Mouse (Mus musculus) embryonic facial prominence, embryonic 11.5 days (tissue): ENCODE measurements around the gene Aoc1. TPM values are rescaled to one million over a fixed set of nuclear protein-coding genes. Genes with fewer than 3 reads are reported as not detected.
"Not testable (repeated sequence)": the region's sequence is repeated elsewhere in the genome, so short reads cannot be mapped to it uniquely, and the experiment has no call there.

Experiments used
- ATAC-seq: fragments of 200-750 bp; cut with Nextera tagmentation; replicated peaks from 2 replicates; pipeline ENCODE4 v1.8.0; 2017; ENCODE audit warnings: low read depth; ENCODE audit not compliant: insufficient number of reproducible peaks, low FRiP score, low TSS enrichment
- DNase-seq: peaks from one replicate; pipeline ENCODE4 v3.0.0-alpha.2; 2015; ENCODE audit warnings: low spot score
- H3K27ac ChIP-seq: fragments of 300-500 bp; sonication (generic); replicated peaks from 2 replicates; pipeline ENCODE4 v1.5.1; 2014; ENCODE audit warnings: mild to moderate bottlenecking, low read depth, low read length, control low read depth
- H3K27me3 ChIP-seq: fragments of 300-500 bp; sonication (generic); 2 replicates; pipeline ENCODE4 v1.6.1; 2014; ENCODE audit warnings: mild to moderate bottlenecking, low read length, moderate library complexity, mixed read lengths; ENCODE audit not compliant: control insufficient read depth, insufficient read depth
- H3K36me3 ChIP-seq: fragments of 300-500 bp; sonication (generic); replicated peaks from 2 replicates; pipeline ENCODE4 v1.6.1; 2014; ENCODE audit warnings: low read depth, mild to moderate bottlenecking, low read length, moderate library complexity, mixed read lengths; ENCODE audit not compliant: control insufficient read depth, insufficient read depth
- H3K4me1 ChIP-seq: fragments of 300-500 bp; sonication (generic); 2 replicates; pipeline ENCODE4 v1.6.1; 2014; ENCODE audit warnings: low read length, mixed read lengths; ENCODE audit not compliant: control insufficient read depth, insufficient read depth
- H3K4me2 ChIP-seq: fragments of 300-500 bp; sonication (generic); 2 replicates; pipeline ENCODE4 v1.6.1; 2014; ENCODE audit warnings: low read depth, mild to moderate bottlenecking, control low read depth, low read length, moderate library complexity
- H3K4me3 ChIP-seq: fragments of 300-500 bp; sonication (generic); 2 replicates; pipeline ENCODE4 v1.5.1; 2014; ENCODE audit warnings: low read depth, low read length, control low read depth
- H3K9ac ChIP-seq: fragments of 300-500 bp; sonication (generic); replicated peaks from 2 replicates; pipeline ENCODE4 v1.6.1; 2014; ENCODE audit warnings: mild to moderate bottlenecking, control low read depth, low read length
- H3K9me3 ChIP-seq: fragments of 300-500 bp; sonication (generic); replicated peaks from 2 replicates; pipeline ENCODE4 v1.6.1; 2016; ENCODE audit warnings: mild to moderate bottlenecking, low read length, inconsistent platforms, mixed read lengths; ENCODE audit not compliant: control insufficient read depth
- WGBS: fragments of 180-500 bp; shearing (Covaris S2); extraction: QIAGEN DNeasy Blood & Tissue Kit; methylation state at CpG from one replicate; pipeline ENCODE4 v1.1.7; 2014; 5-methylcytosine and 5-hydroxymethylcytosine counted together
- polyA plus RNA-seq: library from polyadenylated mRNA; unstranded; fragments of >200 nt; fragmentation: Nextera tagmentation; extraction: Ambion mirVana; gene quantifications from 2 replicates; pipeline ENCODE4 v1.2.1, GENCODE M21; 2014

The Aoc1 gene
- polyA plus RNA-seq, 1 experiment from 2014 or later: not detected

DNA sequence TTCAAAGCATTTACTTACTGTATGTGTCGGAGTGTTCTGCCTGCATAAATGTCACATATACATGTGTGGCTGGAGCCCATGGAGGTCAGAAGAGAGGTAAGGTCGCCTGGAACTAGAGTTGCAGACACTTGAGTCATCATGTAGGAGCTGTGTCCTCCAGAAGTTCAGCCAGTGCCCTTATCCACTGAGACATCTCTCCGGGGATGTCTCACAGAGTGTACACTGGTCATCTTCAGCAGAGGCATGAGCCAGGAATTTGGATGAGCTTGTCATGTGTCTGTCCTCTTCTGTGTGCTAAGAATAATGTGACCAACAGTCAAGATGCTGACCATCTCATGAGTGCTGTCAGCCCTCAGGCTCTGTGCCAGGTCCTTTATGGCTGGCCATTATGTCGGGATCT is 9.9 kb upstream of the Aoc1 start:
- no peak overlapping the region for H3K27ac ChIP-seq
- no peaks in the 10 kb centered on the region for H3K36me3 ChIP-seq
- H3K9me3 ChIP-seq: no peaks in the 10 kb centered on the region
- no peaks in the 10 kb centered on the region for H3K27me3 ChIP-seq
- no peak overlapping the region for H3K9ac ChIP-seq
- DNase-seq (no peak), ATAC-seq (no peak)
- no peak overlapping the region for H3K4me2 ChIP-seq
- H3K4me1 ChIP-seq: no peaks in the 10 kb centered on the region
- H3K4me3 ChIP-seq: no peak overlapping the region
- WGBS: 86% methylated on average over 4 of the region's 4 CpGs

DNA sequence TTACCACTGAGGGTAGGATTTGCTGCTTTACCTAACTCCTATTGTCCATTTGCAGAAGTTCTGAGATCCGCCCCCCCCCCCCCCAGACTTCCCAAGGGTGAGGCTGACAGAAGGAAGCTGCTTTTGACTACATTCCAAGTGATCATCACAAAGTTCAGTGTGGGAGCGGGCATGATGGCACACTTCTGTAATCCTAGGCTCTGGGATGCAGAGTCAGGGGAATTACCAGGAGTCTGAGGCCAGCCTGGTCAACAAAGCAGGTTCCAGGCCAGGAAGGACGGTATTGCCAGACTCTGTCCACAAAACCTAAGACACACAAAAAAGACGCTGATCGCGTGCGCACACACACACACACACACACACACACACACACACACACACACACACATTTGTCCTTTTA is 9.2 kb upstream of the Aoc1 start:
- no peak overlapping the region for H3K27ac ChIP-seq
- no peaks in the 10 kb centered on the region for H3K4me1 ChIP-seq
- H3K4me2 ChIP-seq: no peak overlapping the region
- H3K9ac ChIP-seq: no peak overlapping the region
- H3K36me3 ChIP-seq: no peaks in the 10 kb centered on the region
- H3K4me3 ChIP-seq: no peak overlapping the region
- ATAC-seq: no peak
- H3K27me3 ChIP-seq: no peaks in the 10 kb centered on the region
- H3K9me3 ChIP-seq: no peaks in the 10 kb centered on the region
- DNase-seq: no peak
- 79% methylated on average over 7 of the region's 7 CpGs for WGBS

DNA sequence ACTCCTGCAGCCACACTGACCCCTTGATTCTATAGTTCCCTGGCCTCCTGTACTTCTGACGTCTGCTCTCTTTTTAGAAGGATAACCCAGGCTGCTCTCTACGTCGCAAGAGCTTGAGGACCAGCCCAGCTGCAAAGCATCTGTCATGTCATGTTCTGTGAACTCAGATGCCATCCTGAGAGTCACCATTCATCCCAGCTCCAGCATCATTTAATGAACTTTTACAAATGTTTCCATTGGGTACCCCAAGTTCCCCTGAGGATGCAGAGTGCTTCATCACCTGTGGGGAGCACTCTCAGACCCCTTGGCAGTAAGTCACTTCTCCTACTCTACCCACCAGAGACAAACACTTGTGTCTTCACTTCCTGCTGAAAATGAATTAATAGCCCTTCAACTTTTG is 8.5 kb upstream of the Aoc1 start:
- H3K4me1 ChIP-seq: no peaks in the 10 kb centered on the region
- H3K27ac ChIP-seq: no peak overlapping the region
- no peak overlapping the region for H3K4me2 ChIP-seq
- H3K36me3 ChIP-seq: no peaks in the 10 kb centered on the region
- no peak overlapping the region for H3K4me3 ChIP-seq
- ATAC-seq (no peak), DNase-seq (no peak)
- H3K9ac ChIP-seq: no peak overlapping the region
- H3K9me3 ChIP-seq: no peaks in the 10 kb centered on the region
- H3K27me3 ChIP-seq: no peaks in the 10 kb centered on the region
- 54% methylated on average over 3 of the region's 3 CpGs for WGBS

DNA sequence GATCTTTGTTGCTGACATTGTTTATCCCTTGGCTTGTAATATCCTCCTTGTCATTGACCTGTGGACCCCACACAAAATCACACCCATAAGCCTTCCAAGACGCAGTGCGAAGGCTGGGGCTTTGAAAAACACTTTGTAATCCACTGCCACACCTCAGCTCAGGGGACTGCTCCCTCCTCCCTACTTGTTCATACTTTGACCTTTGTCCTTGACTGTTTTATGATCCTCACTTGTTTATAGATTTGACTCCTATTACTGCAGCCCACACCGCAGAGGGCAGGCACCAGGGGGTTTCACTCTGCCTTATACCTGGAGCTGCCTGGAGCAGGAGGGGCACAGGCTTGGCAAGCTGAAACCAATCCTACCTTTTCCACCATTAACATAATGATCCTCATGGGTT is 8.0 kb upstream of the Aoc1 start:
- no peak for ATAC-seq
- H3K9ac ChIP-seq: no peak overlapping the region
- no peaks in the 10 kb centered on the region for H3K36me3 ChIP-seq
- 71% methylated on average over 3 of the region's 3 CpGs for WGBS
- H3K27me3 ChIP-seq: no peaks in the 10 kb centered on the region
- no peaks in the 10 kb centered on the region for H3K4me1 ChIP-seq
- H3K4me2 ChIP-seq: no peak overlapping the region
- H3K4me3 ChIP-seq: no peak overlapping the region
- no peaks in the 10 kb centered on the region for H3K9me3 ChIP-seq
- DNase-seq: no peak
- no peak overlapping the region for H3K27ac ChIP-seq

DNA sequence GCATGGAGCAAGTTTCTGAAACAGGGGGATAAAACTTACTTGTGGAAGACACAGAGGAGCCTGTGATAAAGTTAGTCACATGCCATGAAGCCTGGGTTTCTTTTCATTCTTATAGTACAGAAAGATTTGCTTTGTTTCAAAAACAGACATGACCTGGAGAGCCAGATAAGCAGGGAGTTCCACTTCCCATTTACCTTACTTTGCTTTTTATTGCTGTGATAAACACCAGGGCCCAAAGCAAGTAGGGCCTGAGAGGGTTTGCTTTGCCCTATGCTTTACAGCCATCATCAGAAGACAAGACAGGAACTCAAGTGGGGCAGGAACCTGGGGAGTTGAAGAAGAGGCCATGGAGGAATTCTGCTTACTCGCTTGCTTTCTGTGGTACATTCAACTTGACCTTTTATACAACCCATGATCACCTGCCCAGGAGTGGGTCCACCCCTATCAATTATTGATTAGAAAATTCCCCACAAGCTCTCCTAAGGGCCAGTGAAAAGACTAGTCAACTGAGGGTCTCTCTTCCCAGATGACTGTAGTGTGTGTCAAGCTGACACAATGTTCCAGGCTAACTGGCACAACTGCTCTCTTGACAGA is 7.4 kb upstream of the Aoc1 start:
- Histone ChIP-seq H3K9ac (no peak overlapping the region), H3K27ac (no peak overlapping the region), H3K27me3 (no peaks in the 10 kb centered on the region), H3K36me3 (no peaks in the 10 kb centered on the region), H3K4me3 (no peak overlapping the region), H3K4me2 (no peak overlapping the region), H3K4me1 (no peaks in the 10 kb centered on the region), H3K9me3 (no peaks in the 10 kb centered on the region)
- ATAC-seq (no peak), DNase-seq (no peak)
- 88% methylated on average over 1 of the region's 1 CpGs for whole genome bisulfite sequencing

DNA sequence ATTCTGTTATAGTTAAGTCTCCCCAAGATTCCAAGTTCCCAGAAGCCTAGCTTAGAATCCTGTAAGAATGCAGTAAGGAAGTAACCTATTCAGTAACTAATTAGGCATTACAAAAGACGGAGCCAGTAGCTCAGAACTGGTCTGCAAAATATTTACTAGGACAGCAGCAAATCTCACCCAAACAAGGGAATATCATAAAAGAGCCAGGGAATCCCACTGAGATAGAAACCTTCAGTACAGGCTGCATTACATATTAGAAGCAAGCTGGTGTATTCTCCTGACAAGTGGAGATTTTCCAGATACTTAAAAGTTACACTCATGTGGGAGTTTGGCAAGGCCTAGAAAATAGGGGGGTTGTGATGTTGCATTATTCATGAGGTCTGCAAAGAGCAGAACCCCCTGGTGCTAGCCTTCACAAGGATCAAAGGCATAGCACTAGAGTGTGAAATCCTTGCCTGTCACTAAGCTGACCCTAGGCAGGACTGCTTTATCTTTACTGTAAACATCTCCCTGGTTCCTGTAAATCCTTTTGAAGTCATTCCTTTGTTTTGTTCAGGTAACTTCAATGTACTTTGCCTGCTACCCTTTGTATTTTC is 6.2 kb upstream of the Aoc1 start:
- H3K4me2 ChIP-seq, H3K4me1 ChIP-seq, ATAC-seq, H3K27ac ChIP-seq, H3K36me3 ChIP-seq, H3K9me3 ChIP-seq, H3K27me3 ChIP-seq, H3K4me3 ChIP-seq, H3K9ac ChIP-seq, DNase-seq: not testable (repeated sequence)
- WGBS: 19% methylated on average over 1 of the region's 1 CpGs

DNA sequence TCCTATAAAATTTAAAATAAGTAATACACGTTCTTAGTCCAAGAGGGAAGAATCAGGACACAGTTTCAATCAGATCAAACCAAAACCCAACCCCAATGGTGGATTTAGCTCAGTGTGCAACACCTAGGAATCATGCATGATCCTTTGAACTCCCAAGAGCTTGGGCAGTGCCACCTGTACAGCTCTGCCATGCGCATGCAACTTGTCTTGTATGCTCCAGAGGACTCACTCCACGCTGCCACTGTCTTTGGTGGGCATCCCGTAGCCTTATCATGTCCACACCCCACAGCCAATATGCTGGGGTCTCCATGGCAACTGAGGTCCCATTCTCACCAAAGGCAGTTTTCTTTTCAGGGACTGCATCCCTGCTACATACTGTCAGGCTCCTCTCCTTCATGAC is 5.5 kb upstream of the Aoc1 start:
- Histone ChIP-seq H3K36me3 (no peaks in the 10 kb centered on the region), H3K27ac (no peak overlapping the region), H3K9ac (no peak overlapping the region), H3K4me2 (no peak overlapping the region), H3K4me1 (no peaks in the 10 kb centered on the region), H3K9me3 (no peaks in the 10 kb centered on the region), H3K4me3 (no peak overlapping the region), H3K27me3 (no peaks in the 10 kb centered on the region)
- ATAC-seq (no peak), DNase-seq (no peak)
- 64% methylated on average over 4 of the region's 4 CpGs for WGBS

DNA sequence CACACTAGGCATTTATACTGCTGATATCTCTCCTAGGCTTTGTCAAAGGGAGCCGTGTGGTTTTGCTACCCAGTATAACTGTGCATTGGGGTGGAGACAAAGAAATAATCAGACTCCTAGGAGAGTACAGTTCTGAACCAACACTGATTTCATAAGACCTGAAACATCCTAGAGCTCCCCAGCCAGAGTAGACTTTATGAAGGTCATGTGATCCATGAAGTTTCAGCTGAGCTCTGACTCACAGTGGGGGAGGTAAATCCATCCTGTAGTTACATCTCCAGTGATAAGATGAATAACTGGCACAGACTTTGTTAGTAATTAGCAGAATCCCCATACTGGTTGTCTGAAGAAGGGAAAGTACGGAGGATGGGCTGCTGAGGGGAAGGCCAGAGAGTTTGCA is 2.9 kb upstream of the Aoc1 start:
- H3K9ac ChIP-seq: no peak overlapping the region
- no peaks in the 10 kb centered on the region for H3K36me3 ChIP-seq
- H3K9me3 ChIP-seq: no peaks in the 10 kb centered on the region
- ATAC-seq (no peak), DNase-seq (no peak)
- 87% methylated on average over 2 of the region's 2 CpGs for WGBS
- no peaks in the 10 kb centered on the region for H3K27me3 ChIP-seq
- H3K4me1 ChIP-seq: no peaks in the 10 kb centered on the region
- no peak overlapping the region for H3K4me3 ChIP-seq
- H3K27ac ChIP-seq: no peak overlapping the region
- no peak overlapping the region for H3K4me2 ChIP-seq
